Mouse (Mus musculus): ENCODE measurements around the gene Parp8. TPM values are rescaled to one million over a fixed set of nuclear protein-coding genes. Genes with fewer than 3 reads are reported as not detected.
"Not testable (repeated sequence)": the region's sequence is repeated elsewhere in the genome, so short reads cannot be mapped to it uniquely, and the experiment has no call there.

The Parp8 gene
- total and polyA plus RNA-seq, 2 experiments from 2014 or later, result 24.5 to 40.0 TPM

DNA sequence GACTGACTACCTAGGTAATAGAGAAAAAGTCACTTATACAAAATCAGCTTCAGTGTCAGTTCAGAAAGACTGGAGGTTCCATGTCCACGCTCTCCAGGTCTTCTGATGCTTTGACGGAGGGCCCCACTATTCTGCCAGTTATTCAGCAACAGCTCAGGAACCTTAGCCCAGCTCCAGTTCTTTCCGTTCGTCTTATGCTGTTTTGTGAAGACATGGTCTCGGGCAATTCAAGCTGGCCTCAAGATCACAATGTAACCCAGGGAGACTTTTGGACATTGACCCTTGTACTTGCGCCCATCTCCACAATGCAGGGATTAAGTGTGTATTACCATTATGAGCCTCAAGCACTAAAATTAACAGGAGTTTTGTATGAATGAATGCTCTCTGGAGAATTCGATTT is 84.6 kb downstream of the Parp8 start:
- TF ChIP-seq CTCF (IDR thresholded peaks at IDR 0.05), result no peak
- Histone ChIP-seq H3K27ac (ENCODE audit: low read depth, low read length) (no peak overlapping the region), H3K4me3 (ENCODE audit: low read depth, low read length) (no peak overlapping the region), H3K36me3 (ENCODE audit: insufficient read depth, low read length) (no peaks in the 10 kb centered on the region), H3K9ac (replicated peaks; ENCODE audit: low read length, poor library complexity, severe bottlenecking) (no peak overlapping the region), H3K9me3 (ENCODE audit: low read length) (no peaks in the 10 kb centered on the region), H3K4me2 (ENCODE audit: low read depth, low read length, poor library complexity, severe bottlenecking) (no peak overlapping the region), H3K27me3 (ENCODE audit: insufficient read depth, low read length) (no peaks in the 10 kb centered on the region), H3K4me1 (ENCODE audit: insufficient read depth, low read length) (no peaks in the 10 kb centered on the region)
- WGBS, result 54% methylated on average over 7 of the region's 7 CpGs
- DNase-seq (ENCODE audit: low spot score), result no peak
- no peak for ATAC-seq (ENCODE audit: low FRiP score)

DNA sequence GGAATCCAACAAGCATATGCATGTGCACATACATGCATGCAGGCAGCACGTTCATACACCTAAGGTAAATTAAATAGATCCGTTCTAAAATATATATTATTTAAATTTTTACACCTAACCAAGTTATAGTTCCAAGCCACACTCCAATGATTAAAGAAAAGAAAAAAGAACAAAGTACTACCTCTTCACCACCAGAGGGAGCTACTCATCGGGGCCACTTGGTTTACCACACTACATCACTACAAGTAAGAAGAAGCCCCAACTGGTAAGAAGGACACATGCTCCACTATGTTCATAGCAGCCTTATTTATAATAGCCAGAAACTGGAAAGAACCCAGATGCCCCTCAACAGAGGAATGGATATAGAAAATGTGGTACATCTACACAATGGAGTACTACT is 88.3 kb downstream of the Parp8 start:
- WGBS, result 97% methylated on average over 3 of the region's 3 CpGs
- H3K27me3 ChIP-seq (ENCODE audit: insufficient read depth, low read length); H3K9me3 ChIP-seq (ENCODE audit: low read length): not testable (repeated sequence)

DNA sequence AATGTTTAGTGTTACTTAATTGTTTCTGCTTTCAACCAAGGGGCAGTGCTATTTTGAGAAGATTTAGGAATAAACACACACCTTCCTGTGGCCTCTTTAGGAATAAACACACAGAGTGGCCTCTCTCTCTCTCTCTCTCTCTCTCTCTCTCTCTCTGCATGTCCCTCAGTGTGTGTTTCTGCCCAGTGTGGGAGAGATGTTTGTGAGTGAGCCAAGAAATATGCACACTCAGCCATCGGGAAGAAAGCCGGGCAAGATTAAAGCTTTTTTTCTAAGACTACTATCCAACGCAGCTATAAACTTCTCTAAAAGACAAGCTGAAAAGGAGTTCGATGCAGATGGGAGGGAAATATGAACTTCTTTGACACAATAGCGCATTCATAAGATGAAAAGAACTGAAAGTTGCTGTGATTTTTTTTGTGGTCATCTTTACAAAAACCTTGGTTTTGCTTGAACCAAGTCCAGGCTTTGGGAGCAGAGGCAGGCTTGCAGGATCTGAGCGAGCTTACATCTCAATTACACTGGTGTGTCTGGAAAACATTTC is 107.9 kb downstream of the Parp8 start:
- WGBS, result 65% methylated on average over 6 of the region's 6 CpGs
- Histone ChIP-seq H3K27ac (ENCODE audit: low read depth, low read length) (no peak overlapping the region), H3K36me3 (ENCODE audit: insufficient read depth, low read length) (peaks cover 5% of the 10 kb centered on the region; the same call in 1 of the 2 replicates), H3K9ac (replicated peaks; ENCODE audit: low read length, poor library complexity, severe bottlenecking) (no peak overlapping the region), H3K4me2 (ENCODE audit: low read depth, low read length, poor library complexity, severe bottlenecking) (no peak overlapping the region), H3K4me3 (ENCODE audit: low read depth, low read length) (no peak overlapping the region), H3K9me3 (ENCODE audit: low read length) (no peaks in the 10 kb centered on the region), H3K27me3 (ENCODE audit: insufficient read depth, low read length) (no peaks in the 10 kb centered on the region), H3K4me1 (ENCODE audit: insufficient read depth, low read length) (no peaks in the 10 kb centered on the region)
- ATAC-seq (ENCODE audit: low FRiP score) (no peak), DNase-seq (ENCODE audit: low spot score) (no peak)
- no peak for TF ChIP-seq CTCF (IDR thresholded peaks at IDR 0.05)

More for the DNA sequence above, 88.3 kb downstream of the Parp8 start:
- not testable (repeated sequence) for DNase-seq (ENCODE audit: low spot score); H3K4me2 ChIP-seq (ENCODE audit: low read depth, low read length, poor library complexity, severe bottlenecking); H3K4me1 ChIP-seq (ENCODE audit: insufficient read depth, low read length); H3K36me3 ChIP-seq (ENCODE audit: insufficient read depth, low read length); H3K27ac ChIP-seq (ENCODE audit: low read depth, low read length); H3K4me3 ChIP-seq (ENCODE audit: low read depth, low read length); ATAC-seq (ENCODE audit: low FRiP score); H3K9ac ChIP-seq (replicated peaks; ENCODE audit: low read length, poor library complexity, severe bottlenecking)
- peak; percentile 24; the same call in 1 of the 2 replicates for TF ChIP-seq CTCF (IDR thresholded peaks at IDR 0.05)

DNA sequence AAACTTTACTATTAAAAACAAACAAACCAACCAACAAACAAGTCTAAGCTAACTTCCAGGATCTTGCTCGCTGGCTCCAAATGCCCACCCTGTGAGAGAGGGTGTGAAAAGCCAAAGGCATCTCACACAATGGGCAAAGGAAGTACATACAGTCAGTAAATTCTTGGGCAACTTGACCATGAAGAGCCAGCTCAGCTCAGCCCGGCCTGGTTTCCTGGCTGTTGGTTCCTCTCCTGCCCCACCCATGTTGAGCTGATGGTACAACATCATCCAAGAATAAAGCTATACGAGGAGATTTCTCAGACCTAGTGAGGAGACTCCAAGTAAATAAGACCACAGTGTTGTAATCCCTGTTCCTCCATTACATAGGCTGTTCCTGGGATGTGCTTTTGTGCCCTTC is 117.1 kb downstream of the Parp8 start:
- no peak overlapping the region for H3K27ac ChIP-seq (ENCODE audit: low read depth, low read length)
- 0 out of 2 replicates have a peak, but pooled peaks cover 3% of the 10 kb centered on the region for H3K36me3 ChIP-seq (ENCODE audit: insufficient read depth, low read length)
- H3K27me3 ChIP-seq (ENCODE audit: insufficient read depth, low read length), result no peaks in the 10 kb centered on the region
- WGBS, result 84% methylated on average over 3 of the region's 3 CpGs
- no peaks in the 10 kb centered on the region for H3K9me3 ChIP-seq (ENCODE audit: low read length)
- no peak overlapping the region for H3K4me2 ChIP-seq (ENCODE audit: low read depth, low read length, poor library complexity, severe bottlenecking)
- no peak overlapping the region for H3K9ac ChIP-seq (replicated peaks; ENCODE audit: low read length, poor library complexity, severe bottlenecking)
- H3K4me3 ChIP-seq (ENCODE audit: low read depth, low read length), result no peak overlapping the region
- TF ChIP-seq CTCF (IDR thresholded peaks at IDR 0.05), result no peak
- H3K4me1 ChIP-seq (ENCODE audit: insufficient read depth, low read length), result no peaks in the 10 kb centered on the region
- DNase-seq (ENCODE audit: low spot score) (no peak), ATAC-seq (ENCODE audit: low FRiP score) (no peak)

DNA sequence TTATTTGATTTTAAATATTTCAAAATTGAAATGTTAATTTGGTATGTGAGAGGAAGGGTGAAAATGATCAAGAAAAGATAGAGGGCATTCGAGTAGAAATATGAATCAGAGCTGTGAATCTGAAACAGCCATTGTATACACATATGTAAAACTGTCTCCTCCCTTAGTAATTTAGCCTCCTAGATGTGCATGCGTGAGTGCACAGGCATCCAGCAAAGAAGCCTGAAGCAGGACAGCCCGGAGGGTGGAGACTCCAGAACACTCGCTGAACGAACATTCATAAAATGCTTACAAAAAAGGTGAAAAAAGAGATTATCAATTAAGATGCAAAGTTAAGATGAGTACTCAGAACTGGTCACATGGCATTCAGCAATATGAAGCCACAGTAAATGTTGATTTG is 121.9 kb downstream of the Parp8 start:
- H3K4me3 ChIP-seq (ENCODE audit: low read depth, low read length), result no peak overlapping the region
- DNase-seq (ENCODE audit: low spot score) (no peak), ATAC-seq (ENCODE audit: low FRiP score) (no peak)
- H3K9me3 ChIP-seq (ENCODE audit: low read length), result no peaks in the 10 kb centered on the region
- H3K27ac ChIP-seq (ENCODE audit: low read depth, low read length), result no peak overlapping the region
- no peak overlapping the region for H3K4me2 ChIP-seq (ENCODE audit: low read depth, low read length, poor library complexity, severe bottlenecking)
- H3K9ac ChIP-seq (replicated peaks; ENCODE audit: low read length, poor library complexity, severe bottlenecking), result no peak overlapping the region
- 60% methylated on average over 5 of the region's 5 CpGs for WGBS
- no peaks in the 10 kb centered on the region for H3K27me3 ChIP-seq (ENCODE audit: insufficient read depth, low read length)
- peaks cover 8% of the 10 kb centered on the region; the same call in 1 of the 2 replicates for H3K36me3 ChIP-seq (ENCODE audit: insufficient read depth, low read length)
- H3K4me1 ChIP-seq (ENCODE audit: insufficient read depth, low read length), result no peaks in the 10 kb centered on the region
- TF ChIP-seq CTCF (IDR thresholded peaks at IDR 0.05), result no peak

DNA sequence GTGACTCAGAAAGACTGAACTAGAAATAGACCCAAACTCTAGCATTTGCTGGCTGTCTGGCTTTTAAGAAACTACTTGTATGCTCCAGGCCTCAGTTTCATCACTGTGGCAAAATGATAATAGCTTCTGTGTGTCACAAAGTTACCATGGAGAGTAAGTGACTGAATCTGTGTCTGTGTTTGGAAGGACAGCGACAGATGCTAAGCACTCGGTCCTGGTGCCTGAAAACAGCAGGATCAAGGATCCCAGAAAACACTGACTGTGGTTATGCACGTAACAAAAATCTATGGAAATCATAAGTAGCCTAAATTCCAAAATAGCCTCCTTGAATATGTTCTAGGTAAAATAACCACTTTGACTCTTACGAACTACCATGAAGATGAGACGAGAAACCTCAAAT is 126.9 kb downstream of the Parp8 start:
- no peak for TF ChIP-seq CTCF (IDR thresholded peaks at IDR 0.05)
- no peaks in the 10 kb centered on the region for H3K4me1 ChIP-seq (ENCODE audit: insufficient read depth, low read length)
- DNase-seq (ENCODE audit: low spot score), result no peak
- no peak overlapping the region for H3K9ac ChIP-seq (replicated peaks; ENCODE audit: low read length, poor library complexity, severe bottlenecking)
- WGBS, result 93% methylated on average over 5 of the region's 5 CpGs
- ATAC-seq (ENCODE audit: low FRiP score), result no peak
- H3K36me3 ChIP-seq (ENCODE audit: insufficient read depth, low read length), result peaks cover 15% of the 10 kb centered on the region
- no peak overlapping the region for H3K27ac ChIP-seq (ENCODE audit: low read depth, low read length)
- H3K4me3 ChIP-seq (ENCODE audit: low read depth, low read length), result no peak overlapping the region
- no peaks in the 10 kb centered on the region for H3K27me3 ChIP-seq (ENCODE audit: insufficient read depth, low read length)
- H3K9me3 ChIP-seq (ENCODE audit: low read length), result no peaks in the 10 kb centered on the region
- no peak overlapping the region for H3K4me2 ChIP-seq (ENCODE audit: low read depth, low read length, poor library complexity, severe bottlenecking)
